Mouse (Mus musculus): ENCODE results near the gene Grem1.

DNA sequence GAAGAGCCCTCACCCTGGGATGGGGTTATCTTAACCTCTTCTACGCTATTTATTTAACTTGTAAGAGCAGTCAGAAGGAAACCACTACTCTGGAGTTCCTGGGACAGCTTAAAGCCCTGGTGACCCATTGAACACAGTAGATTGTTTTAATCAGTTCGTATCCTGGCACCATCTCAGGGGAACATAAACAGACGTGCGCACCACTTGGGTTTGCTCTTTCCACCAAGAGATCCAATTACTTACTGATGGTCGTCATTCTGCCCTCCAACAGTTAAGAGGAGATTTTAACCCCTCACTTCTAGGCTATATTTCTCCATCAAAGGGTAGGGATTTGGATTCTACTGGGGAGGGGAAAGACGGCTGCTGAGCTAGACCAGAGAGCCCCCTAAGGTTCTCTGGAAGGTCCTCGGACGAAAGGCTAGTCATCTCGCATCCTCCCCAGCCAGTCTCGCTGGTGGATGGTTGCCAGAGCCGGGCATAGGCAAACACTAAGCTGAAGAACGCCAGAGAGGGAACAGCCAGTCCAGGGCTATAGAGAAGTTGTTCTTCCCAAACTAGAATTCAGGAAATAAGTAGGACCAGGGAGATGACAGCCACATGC, 1.4 kb downstream of the Grem1 start:
- no peak for TF ChIP-seq EP300 (IDR thresholded peaks at IDR 0.05; ENCODE audit: low read depth)
- TF ChIP-seq CTCF (IDR thresholded peaks at IDR 0.05; ENCODE audit: low read depth), result no peak
